Mouse (Mus musculus) adrenal gland, postnatal 25 days (tissue): ENCODE measurements around the gene Trp53inp2. TPM values are rescaled to one million over a fixed set of nuclear protein-coding genes. Genes with fewer than 3 reads are reported as not detected.

Source experiments
- DNase-seq: peaks from one replicate; pipeline ENCODE4 v3.0.0; 2021; ENCODE audit warnings: mixed read lengths
- microRNA-seq, 2 experiments: library from miRNA; unstranded; fragments of <30 nt; microRNA quantifications; one replicate each; pipeline ENCODE4 v1.2.0; 2021
- total RNA-seq: library from RNA; stranded (reverse); gene quantifications from 2 replicates; pipeline ENCODE4 v1.2.3, GENCODE M21; 2021

Gene Trp53inp2
- total RNA-seq, 1 experiment from 2014 or later = 322 TPM

DNA sequence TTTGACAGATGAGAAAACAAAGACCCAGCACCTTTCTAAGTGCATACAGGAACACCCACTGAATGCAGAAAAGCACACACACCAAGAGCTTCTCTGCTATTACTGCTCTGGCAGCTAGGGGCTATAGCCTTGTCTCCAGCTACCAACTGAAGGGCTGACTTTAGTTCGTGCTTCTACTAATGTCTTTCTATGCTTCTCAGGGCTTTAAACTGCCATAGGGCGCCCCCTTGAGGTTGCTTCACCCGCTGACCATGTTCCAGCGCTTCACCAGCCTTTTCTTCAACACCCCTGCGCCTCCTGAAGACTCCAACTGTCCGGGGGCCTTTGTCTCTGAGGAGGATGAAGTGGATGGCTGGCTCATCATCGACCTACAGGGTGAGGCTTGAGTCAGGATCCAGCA is 4.2 kb downstream of the Trp53inp2 start:
- peak; percentile 84 for DNase-seq

DNA sequence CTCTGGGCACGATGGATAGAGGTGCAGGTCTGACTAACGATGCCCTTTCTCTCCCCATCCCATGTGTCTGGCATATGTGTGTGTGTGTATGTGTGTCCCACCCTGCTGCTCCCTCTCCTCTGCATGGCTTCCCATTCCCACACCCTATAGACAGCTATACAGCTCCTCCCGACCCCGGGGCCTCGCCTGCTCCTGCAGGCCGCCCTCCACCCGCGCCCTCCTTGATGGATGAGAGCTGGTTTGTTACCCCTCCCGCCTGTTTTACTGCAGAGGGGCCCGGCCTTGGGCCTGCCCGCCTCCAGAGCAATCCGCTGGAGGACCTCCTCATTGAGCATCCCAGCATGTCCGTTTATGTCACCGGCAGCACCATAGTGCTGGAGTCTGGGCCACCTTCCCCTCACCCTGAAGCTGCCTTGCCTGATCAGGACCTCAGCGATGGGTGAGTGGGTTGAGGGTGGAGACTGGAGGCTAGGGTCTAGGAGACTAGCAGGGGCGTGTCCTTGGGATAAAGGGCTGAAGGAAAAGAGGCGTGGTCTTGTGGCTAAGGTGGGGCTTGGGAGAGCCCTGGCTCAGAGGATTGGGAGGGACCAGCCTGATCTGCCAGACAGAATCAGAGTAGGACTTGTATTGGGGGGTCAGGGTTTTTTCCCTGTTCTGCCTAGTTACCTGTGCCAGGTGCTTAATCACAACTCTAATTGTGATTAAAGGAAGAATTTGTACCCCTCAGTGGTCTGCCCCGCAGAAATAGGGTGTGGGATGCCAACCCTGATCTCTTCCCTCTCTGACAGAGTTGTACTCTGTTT is 5.1 kb downstream of the Trp53inp2 start:
- no peak for DNase-seq

DNA sequence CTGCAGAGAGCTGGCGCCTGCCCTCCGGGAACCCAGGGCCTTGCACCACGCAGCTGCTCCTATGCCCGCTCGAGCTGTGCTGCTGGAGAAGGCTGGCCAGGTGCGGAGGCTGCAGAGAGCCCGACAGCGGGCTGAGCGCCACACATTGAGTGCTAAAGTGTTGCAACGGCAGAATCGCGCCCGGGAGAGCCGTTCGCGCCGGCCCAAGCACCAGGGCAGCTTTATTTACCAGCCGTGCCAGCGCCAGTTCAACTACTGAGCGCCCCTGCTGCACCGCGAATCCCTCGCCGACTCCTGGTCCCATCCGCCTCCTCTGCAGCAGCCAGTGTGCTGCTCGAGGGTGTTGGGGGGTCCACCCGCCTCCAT is 5.7 kb downstream of the Trp53inp2 start:
- peak; percentile 23 for DNase-seq

DNA sequence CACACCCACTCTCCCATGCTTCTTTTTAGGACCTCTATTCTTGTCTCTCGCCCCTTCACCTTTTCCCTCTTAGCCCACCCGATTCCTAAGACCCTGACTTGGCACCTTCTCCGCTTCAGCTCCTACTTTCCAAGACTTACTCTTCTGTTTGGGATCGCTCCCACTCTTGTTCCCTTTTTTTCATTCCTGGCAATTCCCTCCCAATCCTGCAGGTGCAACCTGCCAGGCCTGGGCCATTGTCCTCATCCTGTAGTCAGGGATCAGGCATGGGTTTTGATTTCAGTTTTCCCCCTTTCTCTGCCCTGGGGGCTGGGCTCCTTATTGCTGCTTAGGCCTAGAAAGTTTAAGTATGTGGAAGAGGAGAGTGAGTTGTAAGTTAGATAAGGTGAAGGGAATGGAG is 6.2 kb downstream of the Trp53inp2 start:
- no peak for DNase-seq

DNA sequence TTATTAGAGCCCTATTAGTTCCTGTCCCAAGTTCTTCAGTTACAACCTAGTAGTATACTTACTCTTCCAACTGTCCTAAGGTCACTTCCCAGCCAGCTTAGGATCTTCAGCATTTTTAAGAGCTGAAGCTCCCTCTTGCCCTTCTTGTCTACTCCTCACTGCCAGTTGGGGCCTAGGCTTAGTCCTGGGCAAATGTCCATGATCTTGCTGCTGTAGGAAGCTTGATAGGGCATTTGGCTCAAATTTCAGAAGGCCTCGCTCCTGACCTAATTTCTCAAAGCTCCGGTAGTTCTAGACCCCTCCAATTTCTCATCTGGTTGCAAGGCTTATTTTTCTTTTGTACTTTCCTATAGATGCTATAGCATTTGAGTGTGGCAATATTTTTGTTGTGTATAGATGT is 7.7 kb downstream of the Trp53inp2 start:
- no peak for DNase-seq

DNA sequence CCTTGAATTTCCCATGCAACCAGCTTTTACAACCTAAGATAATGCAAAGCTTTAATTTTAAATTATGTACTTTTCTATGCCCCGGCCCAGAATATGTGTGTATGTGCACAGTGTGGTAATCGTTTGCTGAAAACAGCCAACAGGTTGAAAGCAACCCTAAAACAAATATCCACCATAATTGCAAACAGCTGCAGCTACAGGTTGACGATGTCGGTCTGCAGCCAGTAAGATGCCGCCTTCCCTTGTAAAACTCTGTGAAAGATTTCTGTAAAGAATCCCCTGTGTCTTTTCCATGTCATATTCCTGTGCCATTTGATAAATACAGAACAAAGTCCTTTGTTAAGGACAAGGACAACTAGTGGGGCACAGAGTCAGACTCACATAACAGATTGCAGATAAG is 13.7 kb downstream of the Trp53inp2 start:
- no peak for DNase-seq

DNA sequence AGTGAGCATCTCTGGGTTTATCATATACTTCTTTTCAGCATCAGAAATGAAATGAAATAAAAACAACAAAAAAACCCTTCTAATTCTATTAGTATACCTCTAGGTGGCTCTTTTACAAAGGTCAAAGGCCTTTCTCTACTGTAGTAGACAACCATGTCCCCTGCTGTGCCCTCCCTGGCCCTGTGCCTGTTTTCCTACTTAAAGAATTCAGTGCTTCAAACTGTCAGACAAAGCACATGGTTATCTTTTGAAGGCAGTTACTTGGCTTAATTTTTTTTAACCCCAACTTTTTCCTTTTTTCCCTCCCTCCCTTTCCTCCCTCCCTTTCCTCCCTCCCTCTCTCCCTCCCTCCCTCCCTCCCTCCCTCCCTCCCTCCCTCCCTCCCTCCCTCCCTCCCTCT is 19.4 kb downstream of the Trp53inp2 start:
- DNase-seq = no peak

DNA sequence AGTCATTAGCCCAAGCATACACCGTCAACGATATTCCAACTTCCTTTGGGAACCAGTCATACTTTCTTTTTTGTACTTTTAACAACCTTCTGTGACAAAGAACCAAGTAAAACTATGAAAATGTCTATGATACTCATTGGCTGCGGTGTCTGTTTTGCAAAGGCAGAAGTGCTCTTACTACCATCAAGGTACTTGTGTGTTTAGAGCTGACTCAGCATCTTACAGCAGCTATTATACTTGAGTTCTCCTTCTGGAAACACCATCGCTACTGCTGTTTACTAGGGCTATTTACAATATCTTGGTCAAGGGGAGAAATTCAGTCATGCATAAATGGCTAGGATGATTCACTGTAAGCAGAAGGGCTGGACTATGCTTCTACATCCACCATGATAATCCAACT is 21.1 kb downstream of the Trp53inp2 start:
- DNase-seq = no peak

DNA sequence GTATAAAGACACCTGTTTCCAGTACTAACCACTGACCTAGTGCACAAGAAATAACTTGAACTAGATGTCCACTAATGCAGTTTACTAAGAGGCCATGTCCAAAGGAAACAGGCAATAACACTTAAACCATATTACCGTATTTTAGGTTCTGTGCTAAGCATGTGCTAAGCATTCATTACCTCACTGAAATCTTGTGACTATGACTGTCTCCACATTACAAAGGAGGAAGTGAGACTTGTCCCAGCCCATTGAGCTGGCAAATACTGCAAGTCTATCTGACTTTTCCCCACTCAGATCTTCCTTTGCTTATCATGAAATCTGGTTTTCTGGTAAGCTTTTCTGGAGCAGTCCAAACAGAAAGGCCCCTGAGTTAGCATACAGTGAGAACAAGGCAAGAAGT is 23.8 kb downstream of the Trp53inp2 start:
- DNase-seq = no peak

DNA sequence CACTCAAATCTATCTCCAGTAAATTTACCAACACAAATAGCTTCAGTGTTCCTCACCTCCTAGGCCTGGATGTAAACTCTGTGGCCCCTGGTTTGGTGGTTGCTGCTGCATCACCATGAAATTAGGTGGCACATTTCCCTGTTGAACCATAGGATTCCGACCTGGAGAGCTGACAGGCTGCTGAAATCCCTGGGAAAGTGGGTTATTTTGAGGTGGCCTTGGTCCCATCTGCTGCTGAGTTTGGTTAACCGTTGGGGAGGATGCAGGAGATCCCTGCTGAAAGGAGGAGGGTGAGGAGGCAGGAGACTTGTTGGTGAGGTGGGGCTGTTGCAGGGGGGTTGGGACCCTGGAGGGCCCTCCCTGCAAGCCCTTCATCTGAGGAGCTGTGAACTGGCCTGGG is 40.1 kb downstream of the Trp53inp2 start:
- DNase-seq = no peak

DNA sequence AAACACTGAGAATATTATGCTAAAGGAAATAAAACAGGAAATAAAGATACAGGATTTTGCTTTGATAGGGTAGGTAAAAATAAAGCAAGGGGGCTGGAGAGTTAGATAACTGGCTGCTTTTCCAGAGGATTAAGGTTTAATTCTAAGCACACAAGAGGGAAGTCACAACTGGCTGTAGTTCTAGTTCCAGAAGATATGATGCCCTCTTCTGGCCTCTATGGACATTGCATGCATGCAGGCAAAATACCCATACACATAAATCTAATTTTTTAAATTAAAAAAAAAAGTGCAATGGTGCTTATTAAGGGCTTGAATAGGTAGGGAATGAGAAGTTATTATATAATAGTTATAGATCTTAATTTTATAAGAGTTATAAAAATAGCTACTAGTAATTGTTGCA is 55.6 kb downstream of the Trp53inp2 start:
- no peak for DNase-seq

Small RNA genes lying within 50 kb of the gene (microRNA-seq; reads per million reads assigned to microRNA genes)
- 0 reads per million in 2 experiments for gene Mir695

Other genes with a start within 250 kb of the Trp53inp2 start
- 49.8 and 53.0 TPM in 2 replicates for gene Itch, start 247.6 kb upstream of the Trp53inp2 start, total RNA-seq
- gene Dynlrb1, start 144.5 kb upstream of the Trp53inp2 start, total RNA-seq = 391 and 422 TPM in 2 replicates
- 818 and 895 TPM in 2 replicates for gene Map1lc3a, start 104.8 kb upstream of the Trp53inp2 start, total RNA-seq
- 40.9 and 46.2 TPM in 2 replicates for gene Pigu, start 23.6 kb upstream of the Trp53inp2 start, total RNA-seq
- gene Ncoa6, start 92.8 kb downstream of the Trp53inp2 start, total RNA-seq = 58.2 and 58.4 TPM in 2 replicates
- 89.3 and 102 TPM in 2 replicates for gene Acss2, start 136.9 kb downstream of the Trp53inp2 start, total RNA-seq
- gene Ggt7, start 137.2 kb downstream of the Trp53inp2 start, total RNA-seq = 2.3 and 5.3 TPM in 2 replicates
- 67.6 and 82.2 TPM in 2 replicates for gene Gss, start 211.8 kb downstream of the Trp53inp2 start, total RNA-seq
- 0.24 TPM in 1 of 2 replicates, not detected in the other for gene Myh7b, start 230.2 kb downstream of the Trp53inp2 start, total RNA-seq